Mouse (Mus musculus) heart, adult 2 months (tissue): ENCODE data around the gene Zfp287.

Source experiments
- CTCF ChIP-seq: fragments of 200-600 bp; IDR thresholded peaks from 2 replicates; pipeline ENCODE4 v1.8.1; 2022; ENCODE audit warnings: antibody characterized with exemption, mild to moderate bottlenecking, moderate library complexity
- POLR2A ChIP-seq: fragments of 200-500 bp; IDR thresholded peaks from 2 replicates; pipeline ENCODE4 v1.6.1; 2011; ENCODE audit warnings: mild to moderate bottlenecking, low read depth, low read length, control low read depth; ENCODE audit not compliant: insufficient read depth

GRCm38 (mm10) chr11:62699749-62700148, 32.0 kb downstream of the Zfp287 start:
- TF ChIP-seq CTCF, result no peak
- no peak for TF ChIP-seq POLR2A
